Mouse (Mus musculus) stomach, postnatal 0 days (tissue): ENCODE data around the gene Zfp212. TPM values are rescaled to one million over a fixed set of nuclear protein-coding genes. Genes with fewer than 3 reads are reported as not detected.

Experiments
- ATAC-seq: fragments of 200-750 bp; cut with Nextera tagmentation; 2 replicates; pipeline ENCODE4 v1.8.0; 2017; ENCODE audit not compliant: low FRiP score, low TSS enrichment
- DNase-seq: peaks from one replicate; pipeline ENCODE4 v3.0.0-alpha.2; 2016; ENCODE audit warnings: low spot score
- H3K27ac ChIP-seq: fragments of 300-500 bp; sonication (generic); replicated peaks from 2 replicates; pipeline ENCODE4 v1.5.1; 2014; ENCODE audit warnings: mild to moderate bottlenecking, control low read depth
- H3K27me3 ChIP-seq: fragments of 300-500 bp; sonication (generic); 2 replicates; pipeline ENCODE4 v1.6.1; 2014; ENCODE audit warnings: low read length; ENCODE audit not compliant: control insufficient read depth, insufficient read depth
- H3K36me3 ChIP-seq: fragments of 300-500 bp; sonication (generic); 2 replicates; pipeline ENCODE4 v1.6.1; 2014; ENCODE audit warnings: low read length, mixed read lengths; ENCODE audit not compliant: control insufficient read depth, insufficient read depth
- H3K4me1 ChIP-seq: fragments of 300-500 bp; sonication (generic); replicated peaks from 2 replicates; pipeline ENCODE4 v1.6.1; 2014; ENCODE audit warnings: antibody characterized with exemption; ENCODE audit not compliant: control insufficient read depth, insufficient read depth
- H3K4me2 ChIP-seq: fragments of 300-500 bp; sonication (generic); replicated peaks from 2 replicates; pipeline ENCODE4 v1.6.1; 2014; ENCODE audit warnings: low read depth, mild to moderate bottlenecking, control low read depth, moderate library complexity
- H3K4me3 ChIP-seq: fragments of 300-500 bp; sonication (generic); 2 replicates; pipeline ENCODE4 v1.5.1; 2014; ENCODE audit warnings: low read depth, low read length, control low read depth
- H3K9ac ChIP-seq: fragments of 300-500 bp; sonication (generic); 2 replicates; pipeline ENCODE4 v1.6.1; 2014; ENCODE audit warnings: mild to moderate bottlenecking, low read length, control low read depth, mixed read lengths
- H3K9me3 ChIP-seq: fragments of 300-500 bp; sonication (generic); 2 replicates; pipeline ENCODE4 v1.6.1; 2016; ENCODE audit warnings: low read length; ENCODE audit not compliant: control insufficient read depth
- CTCF ChIP-seq: IDR thresholded peaks from 2 replicates; pipeline ENCODE4 v1.5.1; 2016; ENCODE audit warnings: antibody characterized with exemption, low read depth, mild to moderate bottlenecking, moderate library complexity
- EP300 ChIP-seq: optimal IDR thresholded peaks from 2 replicates; pipeline ENCODE3; 2016; ENCODE audit warnings: antibody characterized with exemption
- WGBS: fragments of 180-500 bp; shearing (Covaris S2); extraction: QIAGEN DNeasy Blood & Tissue Kit; methylation state at CpG from one replicate; pipeline ENCODE4 v1.1.7; 2014; 5-methylcytosine and 5-hydroxymethylcytosine counted together
- polyA plus RNA-seq: library from polyadenylated mRNA; unstranded; fragments of >200 nt; fragmentation: Nextera tagmentation; extraction: Ambion mirVana; gene quantifications from 2 replicates; pipeline ENCODE4 v1.2.1, GENCODE M21; 2015

The Zfp212 gene
- polyA plus RNA-seq, 1 experiment from 2014 or later: 8.1 TPM

- Histone ChIP-seq H3K27ac (no peak overlapping the region), H3K4me1 (no peaks in the 10 kb centered on the region), H3K9ac (no peak overlapping the region), H3K4me2 (no peak overlapping the region), H3K9me3 (no peaks in the 10 kb centered on the region), H3K4me3 (no peak overlapping the region), H3K27me3 (no peaks in the 10 kb centered on the region), H3K36me3 (no peaks in the 10 kb centered on the region)
- TF ChIP-seq CTCF (no peak), EP300 (no peak)
- 71% methylated on average over 5 of the region's 5 CpGs for WGBS
- DNase-seq: no peak
- ATAC-seq: no peak
Measured at GRCm38 (mm10) chr6:47917051-47917450, 3.2 kb upstream of the Zfp212 start.

DNA sequence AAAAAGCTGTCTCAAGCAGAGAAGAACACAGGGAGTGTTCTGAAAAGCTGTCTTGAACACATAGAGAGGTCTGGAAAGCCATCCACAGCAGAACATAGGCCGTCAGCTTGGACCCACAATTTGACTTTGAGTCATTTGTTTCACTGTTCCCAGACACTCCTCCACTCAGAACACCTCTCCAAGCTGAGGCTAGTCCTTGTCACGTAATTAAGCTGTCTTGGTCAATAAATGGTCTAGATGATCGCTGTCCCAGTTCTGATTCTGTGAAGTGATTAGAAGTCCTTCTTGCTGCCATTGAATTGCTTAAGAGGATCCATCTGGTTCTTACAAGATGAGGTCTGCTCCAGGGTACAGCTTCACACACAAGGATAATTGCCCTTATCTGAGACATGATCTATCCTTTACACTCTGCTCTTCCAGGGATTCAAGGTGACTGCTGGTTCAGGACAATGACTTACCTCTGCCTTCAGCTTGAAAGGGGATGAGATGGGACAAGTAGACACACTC, 1.5 kb upstream of the Zfp212 start:
- DNase-seq: no peak
- Histone ChIP-seq H3K27me3 (no peaks in the 10 kb centered on the region), H3K4me1 (no peaks in the 10 kb centered on the region), H3K9ac (no peak overlapping the region), H3K4me2 (no peak overlapping the region), H3K4me3 (no peak overlapping the region), H3K9me3 (no peaks in the 10 kb centered on the region), H3K27ac (no peak overlapping the region), H3K36me3 (no peaks in the 10 kb centered on the region)
- WGBS: 81% methylated on average over 3 of the region's 3 CpGs
- ATAC-seq: no peak
- no peak for TF ChIP-seq CTCF
- no peak for TF ChIP-seq EP300

- WGBS: 30% methylated on average over 11 of the region's 11 CpGs
- no peak for DNase-seq
Measured at GRCm38 (mm10) chr6:47919646-47920446, 430 bp upstream of the Zfp212 start.

GRCm38 (mm10) chr6:47942461-47942860, 22.2 kb downstream of the Zfp212 start:
- no peaks in the 10 kb centered on the region for H3K9me3 ChIP-seq
- no peak overlapping the region for H3K27ac ChIP-seq
- ATAC-seq (no peak), DNase-seq (no peak)
- H3K36me3 ChIP-seq: no peaks in the 10 kb centered on the region
- peak overlapping the region; percentile 39 for H3K4me3 ChIP-seq
- H3K9ac ChIP-seq: peak overlapping the region; percentile 69; the same call in 1 of the 2 replicates
- no peak for TF ChIP-seq CTCF
- TF ChIP-seq EP300: no peak
- no peaks in the 10 kb centered on the region for H3K27me3 ChIP-seq
- H3K4me2 ChIP-seq: peak overlapping the region; percentile 69
- no peaks in the 10 kb centered on the region for H3K4me1 ChIP-seq
- WGBS: 53% methylated on average over 12 of the region's 12 CpGs

More at GRCm38 (mm10) chr6:47919646-47920446, 430 bp upstream of the Zfp212 start:
- Histone ChIP-seq H3K9me3 (no peaks in the 10 kb centered on the region), H3K36me3 (no peaks in the 10 kb centered on the region), H3K27ac (peak overlapping the region; percentile 99; the same call in 1 of the 2 replicates), H3K9ac (peak overlapping the region; percentile 48; the same call in 1 of the 2 replicates), H3K4me2 (peak overlapping the region; percentile 45), H3K4me1 (no peaks in the 10 kb centered on the region), H3K27me3 (no peaks in the 10 kb centered on the region), H3K4me3 (peak overlapping the region; percentile 88)
- peak; percentile 9; the same call in 1 of the 2 replicates for ATAC-seq
- TF ChIP-seq EP300: no peak
- TF ChIP-seq CTCF: no peak

- Histone ChIP-seq H3K27ac (peak overlapping the region; percentile 24; the same call in 1 of the 2 replicates), H3K9me3 (no peaks in the 10 kb centered on the region), H3K4me2 (peak overlapping the region; percentile 69), H3K36me3 (no peaks in the 10 kb centered on the region), H3K4me3 (peak overlapping the region; percentile 39), H3K4me1 (no peaks in the 10 kb centered on the region), H3K9ac (peak overlapping the region; percentile 69), H3K27me3 (no peaks in the 10 kb centered on the region)
- 17% methylated on average over 58 of the region's 64 CpGs for WGBS
- TF ChIP-seq CTCF: peak; percentile 65
- TF ChIP-seq EP300: no peak
- DNase-seq (peak; percentile 78), ATAC-seq (peak; percentile 90)
Measured at GRCm38 (mm10) chr6:47943021-47943691, 22.9 kb downstream of the Zfp212 start.
